Mouse (Mus musculus): ENCODE data around the gene Hist1h1b. TPM values are rescaled to one million over a fixed set of nuclear protein-coding genes. Genes with fewer than 3 reads are reported as not detected.
"Not testable (repeated sequence)": the region's sequence is repeated elsewhere in the genome, so short reads cannot be mapped to it uniquely, and the experiment has no call there.

Gene Hist1h1b
- 20.0 and 24.8 TPM in 2 replicates for polyA plus RNA-seq (2014; fragmentation: Nextera tagmentation; extraction: Ambion mirVana)

DNA sequence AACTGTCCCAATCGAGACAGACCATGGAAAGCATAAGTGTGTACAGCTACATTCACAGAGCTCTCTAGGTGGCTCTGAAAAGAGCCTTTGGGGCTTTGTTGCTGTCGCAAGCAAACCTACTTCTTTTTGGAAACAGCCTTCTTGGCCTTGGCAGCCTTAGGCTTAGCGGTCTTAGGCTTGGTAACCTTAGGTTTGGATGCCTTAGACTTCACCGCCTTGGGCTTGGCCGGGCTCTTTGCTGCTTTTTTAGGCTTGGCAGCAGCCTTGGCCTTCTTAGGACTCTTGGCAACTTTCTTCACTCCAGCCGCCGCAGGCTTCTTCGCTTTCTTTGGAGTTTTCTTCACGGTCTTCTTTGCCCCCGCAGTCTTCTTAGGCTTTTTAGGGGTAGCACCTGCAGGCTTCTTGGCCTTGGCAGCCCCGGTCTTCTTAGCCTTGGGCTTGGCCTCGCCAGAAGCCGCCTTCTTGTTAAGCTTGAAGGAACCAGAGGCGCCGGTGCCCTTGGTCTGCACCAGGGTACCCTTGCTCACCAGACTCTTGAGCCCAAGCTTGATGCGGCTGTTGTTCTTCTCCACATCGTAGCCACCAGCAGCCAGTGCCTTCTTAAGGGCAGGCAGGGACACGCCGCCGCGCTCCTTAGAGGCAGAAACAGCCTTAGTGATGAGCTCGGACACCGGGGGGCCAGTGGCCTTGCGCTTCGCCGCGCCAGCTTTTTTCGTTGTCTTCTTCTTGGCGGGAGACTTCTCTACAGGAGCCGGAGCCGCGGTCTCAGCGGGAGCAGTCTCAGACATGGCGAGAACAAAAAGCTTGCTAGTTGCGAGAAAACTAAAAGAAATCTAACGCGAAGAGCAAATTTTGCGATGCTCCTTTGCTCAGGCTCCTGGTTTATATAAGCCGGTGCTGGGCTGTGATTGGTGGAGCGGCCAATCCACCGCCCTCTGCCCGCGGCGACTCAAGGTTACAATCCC is at the start of gene Hist1h1b:
Hist1h1b (minus strand) TSS at position 859 of the 965 bp plus-strand sequence.
- WGBS, result under 1% methylated on average over 44 of the region's 44 CpGs
- Histone ChIP-seq H3K9ac (ENCODE audit: low read length) (peak within 1 kb of the TSS; percentile 79), H3K27me3 (ENCODE audit: control insufficient read depth, insufficient read depth, low read length) (no peaks in the 10 kb centered on the region), H3K4me3 (ENCODE audit: low read depth, low read length) (peak within 1 kb of the TSS; percentile 46), H3K4me2 (peak within 1 kb of the TSS; percentile 94), H3K36me3 (ENCODE audit: control insufficient read depth, insufficient read depth, low read length) (no peaks in the 10 kb centered on the region), H3K4me1 (ENCODE audit: control insufficient read depth, insufficient read depth, low read length) (peaks cover 28% of the 10 kb centered on the region), H3K27ac (ENCODE audit: low read depth, low read length) (peak within 1 kb of the TSS; percentile 98), H3K9me3 (ENCODE audit: control insufficient read depth, low read length) (no peaks in the 10 kb centered on the region)
- peak; percentile 97 for DNase-seq (ENCODE audit: low spot score, missing footprints)
- peak; percentile 60 for ATAC-seq (ENCODE audit: low FRiP score)

DNA sequence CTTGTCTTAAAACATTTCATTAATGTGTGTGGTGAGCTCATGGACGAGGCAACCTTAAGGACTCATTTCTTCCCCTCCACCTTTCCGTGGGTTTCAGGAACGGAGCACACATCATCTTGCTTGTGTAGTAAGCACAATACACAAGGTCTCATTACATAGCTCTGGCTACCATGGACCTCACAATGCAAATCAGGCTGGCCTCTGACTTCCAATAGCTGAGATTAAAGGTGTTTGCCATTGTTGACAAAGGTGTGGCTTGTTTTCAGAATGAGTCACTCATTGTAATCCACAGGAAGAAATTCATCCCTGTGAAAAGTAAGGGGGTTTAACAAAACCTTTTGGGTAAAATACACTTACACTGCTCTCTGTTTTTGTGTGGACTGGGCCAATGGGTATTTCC is 48.1 kb upstream of the Hist1h1b start:
- H3K27me3 ChIP-seq (ENCODE audit: control insufficient read depth, insufficient read depth, low read length), result no peaks in the 10 kb centered on the region
- no peaks in the 10 kb centered on the region for H3K4me1 ChIP-seq (ENCODE audit: control insufficient read depth, insufficient read depth, low read length)
- no peak overlapping the region for H3K4me3 ChIP-seq (ENCODE audit: low read depth, low read length)
- no peak for ATAC-seq (ENCODE audit: low FRiP score)
- H3K9me3 ChIP-seq (ENCODE audit: control insufficient read depth, low read length), result no peaks in the 10 kb centered on the region
- H3K9ac ChIP-seq (ENCODE audit: low read length), result no peak overlapping the region
- 84% methylated on average over 3 of the region's 3 CpGs for WGBS
- H3K27ac ChIP-seq (ENCODE audit: low read depth, low read length), result no peak overlapping the region
- no peak overlapping the region for H3K4me2 ChIP-seq
- DNase-seq (ENCODE audit: low spot score, missing footprints), result no peak
- H3K36me3 ChIP-seq (ENCODE audit: control insufficient read depth, insufficient read depth, low read length), result no peaks in the 10 kb centered on the region

DNA sequence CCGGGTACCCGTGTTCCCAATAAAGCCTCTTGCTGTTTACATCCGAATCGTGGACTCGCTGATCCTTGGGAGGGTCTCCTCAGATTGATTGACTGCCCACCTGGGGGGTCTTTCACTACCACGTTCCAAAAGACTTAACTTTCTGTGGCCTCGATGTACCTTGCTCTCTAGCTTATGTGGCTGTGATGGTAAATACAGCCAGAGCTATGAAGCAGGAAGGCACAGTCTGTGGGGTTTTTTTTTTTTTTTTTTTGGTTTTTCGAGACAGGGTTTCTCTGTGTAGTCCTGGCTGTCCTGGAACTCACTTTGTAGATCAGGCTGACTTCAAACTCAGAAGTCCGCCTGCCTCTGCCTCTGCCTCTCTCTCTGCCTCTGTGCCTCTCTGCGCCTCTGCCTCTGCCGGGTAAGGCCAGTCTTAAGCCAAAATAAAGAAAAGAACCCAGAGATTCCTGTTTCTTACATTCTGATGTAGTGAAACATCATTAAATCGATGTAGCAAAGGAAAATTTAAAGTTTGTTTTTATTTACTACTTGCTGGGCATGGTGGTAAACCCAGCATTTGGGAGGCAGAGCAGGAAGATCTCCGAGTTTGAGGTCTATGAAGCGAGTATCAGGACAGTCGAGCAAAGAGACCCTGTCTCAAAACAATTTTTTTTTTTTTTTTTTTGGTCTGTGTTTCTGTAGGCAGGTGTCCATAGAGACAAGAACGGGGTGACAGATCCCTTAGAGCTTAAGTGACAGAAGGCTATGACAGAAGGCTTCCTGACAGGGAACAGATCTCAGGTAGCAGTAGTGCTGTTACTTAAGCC is 39.9 kb upstream of the Hist1h1b start:
- ATAC-seq (ENCODE audit: low FRiP score); H3K4me2 ChIP-seq; H3K4me1 ChIP-seq (ENCODE audit: control insufficient read depth, insufficient read depth, low read length); H3K4me3 ChIP-seq (ENCODE audit: low read depth, low read length); H3K27ac ChIP-seq (ENCODE audit: low read depth, low read length); H3K9ac ChIP-seq (ENCODE audit: low read length); DNase-seq (ENCODE audit: low spot score, missing footprints); H3K27me3 ChIP-seq (ENCODE audit: control insufficient read depth, insufficient read depth, low read length); H3K9me3 ChIP-seq (ENCODE audit: control insufficient read depth, low read length); H3K36me3 ChIP-seq (ENCODE audit: control insufficient read depth, insufficient read depth, low read length): not testable (repeated sequence)
- 76% methylated on average over 6 of the region's 16 CpGs for WGBS

DNA sequence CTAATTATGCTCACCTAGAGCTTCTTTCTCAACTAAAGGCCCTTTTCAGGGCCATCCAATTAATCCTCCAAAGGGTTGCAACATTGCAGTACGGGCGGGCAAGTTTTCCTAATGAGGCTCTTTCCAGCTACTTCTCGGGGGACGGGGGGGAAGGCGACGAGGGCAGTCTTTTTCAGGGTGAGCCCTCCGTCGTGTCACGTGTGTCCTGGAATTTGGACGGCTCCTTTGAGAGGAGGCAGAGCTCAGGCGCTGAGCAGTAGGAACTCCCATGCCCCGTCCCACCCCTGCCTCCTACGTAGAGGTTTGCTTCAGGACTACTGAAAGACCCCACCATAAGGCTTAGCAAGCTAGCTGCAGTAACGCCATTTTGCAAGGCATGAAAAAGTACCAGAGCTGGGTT is 31.7 kb upstream of the Hist1h1b start:
- H3K27ac ChIP-seq (ENCODE audit: low read depth, low read length); H3K4me3 ChIP-seq (ENCODE audit: low read depth, low read length); DNase-seq (ENCODE audit: low spot score, missing footprints); H3K4me1 ChIP-seq (ENCODE audit: control insufficient read depth, insufficient read depth, low read length); H3K27me3 ChIP-seq (ENCODE audit: control insufficient read depth, insufficient read depth, low read length); H3K36me3 ChIP-seq (ENCODE audit: control insufficient read depth, insufficient read depth, low read length); H3K9me3 ChIP-seq (ENCODE audit: control insufficient read depth, low read length); H3K4me2 ChIP-seq; H3K9ac ChIP-seq (ENCODE audit: low read length): not testable (repeated sequence)
- peak; percentile 68 for ATAC-seq (ENCODE audit: low FRiP score)
- WGBS, result 0% methylated on average over 10 of the region's 14 CpGs

DNA sequence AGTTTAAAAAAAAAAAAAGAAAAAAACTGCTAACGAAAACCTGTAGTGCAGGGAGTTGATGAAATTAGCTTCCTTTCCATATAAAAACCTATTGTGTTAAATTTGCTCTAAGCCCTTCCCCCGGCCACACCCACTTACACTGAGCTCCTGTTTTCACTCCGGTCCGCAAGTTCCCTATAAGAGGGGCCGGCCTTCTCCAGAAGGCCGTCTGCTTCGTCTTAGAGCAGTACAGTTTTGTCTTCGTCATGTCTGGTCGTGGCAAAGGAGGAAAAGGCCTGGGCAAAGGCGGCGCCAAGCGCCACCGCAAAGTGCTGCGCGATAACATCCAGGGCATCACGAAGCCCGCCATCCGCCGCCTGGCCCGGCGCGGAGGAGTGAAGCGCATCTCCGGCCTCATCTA is 31.1 kb upstream of the Hist1h1b start, which contains the start of gene Hist1h4m:
Hist1h4m (plus strand) TSS at position 208 of the 400 bp plus-strand sequence.
- peak; percentile 60 for ATAC-seq (ENCODE audit: low FRiP score)
- H3K4me1 ChIP-seq (ENCODE audit: control insufficient read depth, insufficient read depth, low read length); DNase-seq (ENCODE audit: low spot score, missing footprints); H3K36me3 ChIP-seq (ENCODE audit: control insufficient read depth, insufficient read depth, low read length); H3K9ac ChIP-seq (ENCODE audit: low read length); H3K27ac ChIP-seq (ENCODE audit: low read depth, low read length); H3K9me3 ChIP-seq (ENCODE audit: control insufficient read depth, low read length); H3K4me3 ChIP-seq (ENCODE audit: low read depth, low read length); H3K27me3 ChIP-seq (ENCODE audit: control insufficient read depth, insufficient read depth, low read length); H3K4me2 ChIP-seq: not testable (repeated sequence)
- no CpG with 5 or more reads among the region's 24 CpGs for WGBS

DNA sequence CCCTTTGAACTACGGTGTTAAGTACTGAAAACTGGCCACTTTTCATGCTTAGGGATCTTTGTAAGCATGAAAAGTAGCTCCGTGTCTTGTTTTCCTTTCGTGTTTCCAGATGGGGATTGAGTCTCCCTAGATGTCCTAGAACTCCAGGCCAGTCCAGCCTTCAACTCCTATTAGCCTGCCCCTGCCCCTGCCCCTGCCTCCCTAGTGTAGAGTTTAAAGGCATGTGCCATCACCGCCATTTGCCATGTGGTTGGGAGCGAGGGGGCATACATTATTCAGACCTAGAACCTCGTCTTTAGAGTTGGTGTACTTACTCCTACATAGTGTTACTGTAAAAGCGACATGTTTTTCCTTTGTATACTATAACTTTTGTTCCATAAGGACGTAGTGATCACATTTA is 30.6 kb upstream of the Hist1h1b start:
- not testable (repeated sequence) for H3K4me2 ChIP-seq
- WGBS, result no CpG with 5 or more reads among the region's 8 CpGs

DNA sequence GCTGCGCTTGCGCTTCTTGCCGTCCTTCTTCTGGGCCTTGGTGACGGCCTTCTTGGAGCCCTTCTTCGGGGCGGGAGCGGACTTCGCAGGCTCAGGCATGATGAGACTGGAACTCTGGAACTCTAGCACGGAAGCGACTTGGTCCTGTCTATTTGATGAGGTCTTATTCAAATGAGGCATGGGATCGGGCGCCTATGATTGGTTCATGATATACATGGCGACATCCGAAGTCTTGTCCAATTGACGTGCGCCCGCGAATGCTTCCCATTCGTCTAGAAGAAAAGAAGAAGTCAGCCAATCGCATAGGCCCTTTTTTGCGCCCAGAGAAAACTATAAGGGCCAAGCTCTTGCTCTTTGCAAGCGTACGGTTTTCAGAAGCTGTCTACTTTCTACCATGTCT is 29.6 kb upstream of the Hist1h1b start, which contains the start of the genes Hist1h2bq and Hist1h2ao:
Hist1h2bq (minus strand) TSS at position 125 of the 400 bp plus-strand sequence.
Hist1h2ao (plus strand) TSS at position 393 of the 400 bp plus-strand sequence.
- not testable (repeated sequence) for H3K36me3 ChIP-seq (ENCODE audit: control insufficient read depth, insufficient read depth, low read length); H3K4me3 ChIP-seq (ENCODE audit: low read depth, low read length); H3K9me3 ChIP-seq (ENCODE audit: control insufficient read depth, low read length); H3K9ac ChIP-seq (ENCODE audit: low read length); DNase-seq (ENCODE audit: low spot score, missing footprints); H3K4me1 ChIP-seq (ENCODE audit: control insufficient read depth, insufficient read depth, low read length); H3K27ac ChIP-seq (ENCODE audit: low read depth, low read length); H3K4me2 ChIP-seq; H3K27me3 ChIP-seq (ENCODE audit: control insufficient read depth, insufficient read depth, low read length)
- ATAC-seq (ENCODE audit: low FRiP score), result peak; percentile 97
- WGBS, result no CpG with 5 or more reads among the region's 23 CpGs

More for the DNA sequence above, 30.6 kb upstream of the Hist1h1b start:
- H3K4me3 ChIP-seq (ENCODE audit: low read depth, low read length); H3K9me3 ChIP-seq (ENCODE audit: control insufficient read depth, low read length); H3K4me1 ChIP-seq (ENCODE audit: control insufficient read depth, insufficient read depth, low read length); H3K27ac ChIP-seq (ENCODE audit: low read depth, low read length); H3K9ac ChIP-seq (ENCODE audit: low read length); H3K27me3 ChIP-seq (ENCODE audit: control insufficient read depth, insufficient read depth, low read length); DNase-seq (ENCODE audit: low spot score, missing footprints); H3K36me3 ChIP-seq (ENCODE audit: control insufficient read depth, insufficient read depth, low read length): not testable (repeated sequence)
- ATAC-seq (ENCODE audit: low FRiP score), result peak; percentile 55

DNA sequence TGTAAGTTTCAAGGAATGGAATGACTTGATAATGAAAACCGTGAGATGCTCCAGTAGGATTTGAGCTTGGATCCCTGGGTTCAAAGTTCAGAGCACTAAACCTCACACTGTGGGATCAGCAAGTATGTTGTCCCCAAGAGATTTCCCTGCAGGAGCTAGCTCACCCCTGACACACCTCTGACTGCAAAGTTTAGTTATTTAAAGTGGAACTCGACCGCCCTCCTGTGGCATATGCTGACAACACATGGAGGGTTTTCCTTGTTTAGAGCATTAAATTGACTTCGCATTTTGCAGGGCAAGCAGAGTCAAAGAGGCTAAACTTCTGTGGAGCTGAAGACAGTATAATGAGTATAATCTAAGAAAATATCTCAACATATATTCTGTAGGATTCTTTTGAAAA is 22.6 kb upstream of the Hist1h1b start:
- H3K9ac ChIP-seq (ENCODE audit: low read length); H3K36me3 ChIP-seq (ENCODE audit: control insufficient read depth, insufficient read depth, low read length); DNase-seq (ENCODE audit: low spot score, missing footprints); H3K4me1 ChIP-seq (ENCODE audit: control insufficient read depth, insufficient read depth, low read length); H3K27me3 ChIP-seq (ENCODE audit: control insufficient read depth, insufficient read depth, low read length); H3K4me2 ChIP-seq; H3K9me3 ChIP-seq (ENCODE audit: control insufficient read depth, low read length); H3K27ac ChIP-seq (ENCODE audit: low read depth, low read length); H3K4me3 ChIP-seq (ENCODE audit: low read depth, low read length): not testable (repeated sequence)
- peak; percentile 75; the same call in 1 of the 2 replicates for ATAC-seq (ENCODE audit: low FRiP score)
- WGBS, result no CpG with 5 or more reads among the region's 4 CpGs
